Mouse (Mus musculus) gastrocnemius, adult 2 months (tissue): ENCODE measurements around the gene Gfi1. TPM values are rescaled to one million over a fixed set of nuclear protein-coding genes. Genes with fewer than 3 reads are reported as not detected.

Source experiments
- DNase-seq: peaks from one replicate; pipeline ENCODE4 v3.0.0; 2022
- H3K27ac ChIP-seq: fragments of 200-600 bp; 2 replicates; pipeline ENCODE4 v1.8.1; 2022; ENCODE audit warnings: mild to moderate bottlenecking
- H3K4me3 ChIP-seq: fragments of 200-600 bp; 2 replicates; pipeline ENCODE4 v1.8.1; 2022; ENCODE audit warnings: mild to moderate bottlenecking, moderate library complexity
- CTCF ChIP-seq: fragments of 200-600 bp; IDR thresholded peaks from 2 replicates; pipeline ENCODE4 v1.8.1; 2022; ENCODE audit warnings: antibody characterized with exemption, mild to moderate bottlenecking, moderate library complexity
- intact Hi-C: fragments of 180-260 bp; cut with DNase I; formaldehyde crosslinking; loops from one replicate; pipeline ENCODE4 v1.15.1; 2025
- long read RNA-seq, 2 experiments: library from polyadenylated mRNA; stranded (forward); transcript quantifications; one replicate each; pipeline ENCODE4 v2.0.0; 2021
- total RNA-seq, 2 experiments: library from RNA; stranded (reverse); gene quantifications; 2 replicates each; pipeline ENCODE4 v1.2.3; 2021

The Gfi1 gene
- not detected for total RNA-seq
- long read RNA-seq, experiment 1: 0 reads
- long read RNA-seq, experiment 2: 0 reads

- no peak for DNase-seq
- H3K4me3 ChIP-seq: peak within 1 kb of the TSS; percentile 68
- no peak for TF ChIP-seq CTCF
- intact Hi-C loops: no loop called here
- no peak within 1 kb of the TSS for H3K27ac ChIP-seq
Observed at GRCm38 (mm10) chr5:107725435-107726261, at the start of gene Gfi1. Gene Gfi1, minus strand, starts transcription at chr5:107726036.

GRCm38 (mm10) chr5:107772049-107772448, 46.2 kb upstream of the Gfi1 start:
- intact Hi-C loops: no loop called here
- no peak for TF ChIP-seq CTCF
- Histone ChIP-seq H3K4me3 (no peak overlapping the region), H3K27ac (no peak overlapping the region)
- no peak for DNase-seq

GRCm38 (mm10) chr5:107768224-107768623, 42.4 kb upstream of the Gfi1 start:
- no peak for TF ChIP-seq CTCF
- no peak overlapping the region for H3K27ac ChIP-seq
- intact Hi-C loops: no loop called here
- DNase-seq: no peak
- H3K4me3 ChIP-seq: no peak overlapping the region

- Histone ChIP-seq H3K4me3 (no peak overlapping the region), H3K27ac (no peak overlapping the region)
- no peak for DNase-seq
- TF ChIP-seq CTCF: no peak
- intact Hi-C loops: no loop called here
Observed at GRCm38 (mm10) chr5:107765946-107766345, 40.1 kb upstream of the Gfi1 start.

- DNase-seq: no peak
- no peak for TF ChIP-seq CTCF
- H3K4me3 ChIP-seq: no peak overlapping the region
- intact Hi-C loops: no loop called here
- no peak overlapping the region for H3K27ac ChIP-seq
Observed at GRCm38 (mm10) chr5:107764486-107764885, 38.6 kb upstream of the Gfi1 start.

- DNase-seq: no peak
- intact Hi-C loops: no loop called here
- Histone ChIP-seq H3K27ac (no peak overlapping the region), H3K4me3 (no peak overlapping the region)
- TF ChIP-seq CTCF: no peak
Observed at GRCm38 (mm10) chr5:107763674-107764073, 37.8 kb upstream of the Gfi1 start.

- DNase-seq: no peak
- no peak for TF ChIP-seq CTCF
- H3K4me3 ChIP-seq: no peak overlapping the region
- intact Hi-C loops: no loop called here
- H3K27ac ChIP-seq: no peak overlapping the region
Observed at GRCm38 (mm10) chr5:107759121-107759520, 33.3 kb upstream of the Gfi1 start.

GRCm38 (mm10) chr5:107756072-107756471, 30.2 kb upstream of the Gfi1 start:
- no peak overlapping the region for H3K27ac ChIP-seq
- no peak for TF ChIP-seq CTCF
- no peak for DNase-seq
- no peak overlapping the region for H3K4me3 ChIP-seq
- intact Hi-C loops: no loop called here

GRCm38 (mm10) chr5:107754740-107755139, 28.9 kb upstream of the Gfi1 start:
- intact Hi-C loops: no loop called here

GRCm38 (mm10) chr5:107753656-107754055, 27.8 kb upstream of the Gfi1 start:
- intact Hi-C loops: no loop called here
- TF ChIP-seq CTCF: no peak
- no peak overlapping the region for H3K27ac ChIP-seq
- DNase-seq: no peak
- no peak overlapping the region for H3K4me3 ChIP-seq

More at GRCm38 (mm10) chr5:107754740-107755139, 28.9 kb upstream of the Gfi1 start:
- no peak for DNase-seq
- no peak for TF ChIP-seq CTCF
- no peak overlapping the region for H3K4me3 ChIP-seq
- H3K27ac ChIP-seq: no peak overlapping the region

GRCm38 (mm10) chr5:107749229-107749916, 23.5 kb upstream of the Gfi1 start:
- DNase-seq: no peak
- Histone ChIP-seq H3K4me3 (no peak overlapping the region), H3K27ac (no peak overlapping the region; the same call in 1 of the 2 replicates)
- no peak for TF ChIP-seq CTCF
- intact Hi-C loops: no loop called here

- no peak for DNase-seq
- intact Hi-C loops: no loop called here
- TF ChIP-seq CTCF: no peak
- H3K27ac ChIP-seq: no peak overlapping the region
- no peak overlapping the region for H3K4me3 ChIP-seq
Observed at GRCm38 (mm10) chr5:107739023-107739422, 13.2 kb upstream of the Gfi1 start.

GRCm38 (mm10) chr5:107738296-107738695, 12.5 kb upstream of the Gfi1 start:
- no peak for DNase-seq
- no peak for TF ChIP-seq CTCF
- Histone ChIP-seq H3K4me3 (no peak overlapping the region), H3K27ac (no peak overlapping the region)
- intact Hi-C loops: no loop called here
